Mouse (Mus musculus): ENCODE data around the gene Pik3c2b. TPM values are rescaled to one million over a fixed set of nuclear protein-coding genes. Genes with fewer than 3 reads are reported as not detected.

Gene Pik3c2b
- total and polyA plus RNA-seq, 2 experiments from 2014 or later, result 9.2 to 21.3 TPM

DNA sequence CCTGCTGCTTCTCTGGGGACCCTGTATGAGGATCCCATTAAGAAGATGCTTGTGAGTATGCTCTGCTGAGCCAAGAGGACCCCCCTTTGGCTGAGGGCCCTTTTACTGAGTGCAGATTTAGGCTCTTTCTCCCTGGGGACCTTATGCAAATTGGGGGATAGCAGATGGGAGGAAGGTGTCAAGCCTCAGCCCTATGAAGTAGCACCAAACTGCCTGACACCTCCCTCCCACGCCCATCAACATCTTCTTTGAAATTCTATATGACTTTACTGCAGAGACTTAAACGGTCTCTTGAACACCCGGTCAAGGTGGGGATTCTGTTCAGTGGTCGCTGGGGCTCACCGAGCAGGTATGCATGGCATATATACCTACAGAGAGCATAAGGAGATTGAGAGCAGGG is 7.6 kb downstream of the Pik3c2b start:
- no peak for DNase-seq (ENCODE audit: low spot score)
- H3K4me2 ChIP-seq (ENCODE audit: low read depth, low read length, poor library complexity, severe bottlenecking), result no peak overlapping the region
- H3K27ac ChIP-seq (ENCODE audit: low read depth, low read length), result no peak overlapping the region
- H3K4me3 ChIP-seq (ENCODE audit: low read depth, low read length), result no peak overlapping the region
- no peak for ATAC-seq (ENCODE audit: low FRiP score)
- TF ChIP-seq CTCF (IDR thresholded peaks at IDR 0.05), result no peak
- H3K9me3 ChIP-seq (ENCODE audit: low read length), result no peaks in the 10 kb centered on the region
- WGBS, result 70% methylated on average over 5 of the region's 5 CpGs
- peaks cover 11% of the 10 kb centered on the region; the same call in 1 of the 2 replicates for H3K4me1 ChIP-seq (ENCODE audit: insufficient read depth, low read length)
- H3K27me3 ChIP-seq (ENCODE audit: insufficient read depth, low read length), result no peaks in the 10 kb centered on the region
- no peaks in the 10 kb centered on the region for H3K36me3 ChIP-seq (ENCODE audit: insufficient read depth, low read length)
- no peak overlapping the region for H3K9ac ChIP-seq (replicated peaks; ENCODE audit: low read length, poor library complexity, severe bottlenecking)

DNA sequence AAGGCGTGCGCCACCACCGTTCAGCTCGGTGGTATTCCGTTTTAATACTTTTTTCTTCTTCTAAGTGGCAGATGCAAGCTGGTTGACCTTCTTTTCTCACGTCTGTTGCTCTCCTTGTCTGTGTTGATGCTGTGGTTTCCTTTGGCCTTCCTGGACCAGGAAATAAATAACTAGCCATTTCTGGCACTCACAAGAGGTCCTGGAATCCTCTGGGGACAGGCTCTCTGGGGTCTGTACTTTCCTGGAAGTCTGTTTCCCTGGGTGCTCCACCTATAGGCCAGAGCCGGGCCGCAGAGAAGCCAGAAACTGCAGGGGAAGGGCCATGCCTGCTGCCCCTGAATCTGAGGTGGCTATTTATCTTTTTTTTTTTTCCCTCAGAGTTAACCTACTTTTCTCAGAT is 8.9 kb downstream of the Pik3c2b start:
- Histone ChIP-seq H3K27me3 (ENCODE audit: insufficient read depth, low read length) (no peaks in the 10 kb centered on the region), H3K27ac (ENCODE audit: low read depth, low read length) (no peak overlapping the region), H3K4me3 (ENCODE audit: low read depth, low read length) (no peak overlapping the region), H3K4me1 (ENCODE audit: insufficient read depth, low read length) (peaks cover 3% of the 10 kb centered on the region; the same call in 1 of the 2 replicates), H3K9ac (replicated peaks; ENCODE audit: low read length, poor library complexity, severe bottlenecking) (no peak overlapping the region), H3K4me2 (ENCODE audit: low read depth, low read length, poor library complexity, severe bottlenecking) (no peak overlapping the region), H3K9me3 (ENCODE audit: low read length) (no peaks in the 10 kb centered on the region), H3K36me3 (ENCODE audit: insufficient read depth, low read length) (no peaks in the 10 kb centered on the region)
- 78% methylated on average over 8 of the region's 8 CpGs for WGBS
- ATAC-seq (ENCODE audit: low FRiP score) (no peak), DNase-seq (ENCODE audit: low spot score) (no peak)
- peak; percentile 15; the same call in 1 of the 2 replicates for TF ChIP-seq CTCF (IDR thresholded peaks at IDR 0.05)

DNA sequence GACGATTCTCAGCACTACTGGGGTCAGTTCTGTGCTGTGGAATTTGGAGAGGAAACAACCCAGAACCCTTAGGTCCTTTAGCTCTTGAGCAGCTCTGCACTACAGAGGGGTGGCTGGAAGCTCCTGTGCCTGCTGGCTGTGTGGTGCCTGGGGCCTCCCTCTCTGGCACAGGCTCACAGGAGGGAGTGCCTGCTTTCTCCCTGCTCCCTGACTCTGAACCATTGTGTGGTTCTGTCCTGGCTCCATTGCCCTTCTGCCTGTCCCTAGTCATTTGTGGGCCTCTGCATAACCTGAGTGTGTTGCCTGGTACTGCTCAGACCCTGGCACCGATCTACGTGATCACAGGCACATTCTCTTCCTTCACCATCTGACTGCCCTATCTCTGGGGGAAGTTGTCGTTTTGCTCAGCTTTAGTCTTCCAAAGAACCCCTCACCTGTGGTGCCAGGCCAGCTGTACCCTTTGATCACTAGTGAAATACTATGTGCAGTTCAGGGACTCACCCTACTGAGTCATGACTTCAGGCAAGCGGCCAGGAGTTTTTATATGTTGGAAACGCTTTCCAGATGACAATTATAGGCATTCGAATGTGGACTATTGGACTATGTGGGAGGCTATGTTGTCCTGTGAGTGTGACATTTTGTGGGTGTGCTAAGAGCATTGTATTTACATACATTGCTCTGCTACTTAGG is 12.0 kb downstream of the Pik3c2b start:
- no peak for TF ChIP-seq CTCF (IDR thresholded peaks at IDR 0.05)
- no peak overlapping the region for H3K4me2 ChIP-seq (ENCODE audit: low read depth, low read length, poor library complexity, severe bottlenecking)
- DNase-seq (ENCODE audit: low spot score) (no peak), ATAC-seq (ENCODE audit: low FRiP score) (no peak)
- H3K4me3 ChIP-seq (ENCODE audit: low read depth, low read length), result no peak overlapping the region
- no peaks in the 10 kb centered on the region for H3K9me3 ChIP-seq (ENCODE audit: low read length)
- WGBS, result 65% methylated on average over 7 of the region's 7 CpGs
- H3K4me1 ChIP-seq (ENCODE audit: insufficient read depth, low read length), result no peaks in the 10 kb centered on the region
- no peak overlapping the region for H3K27ac ChIP-seq (ENCODE audit: low read depth, low read length)
- no peaks in the 10 kb centered on the region for H3K36me3 ChIP-seq (ENCODE audit: insufficient read depth, low read length)
- no peak overlapping the region for H3K9ac ChIP-seq (replicated peaks; ENCODE audit: low read length, poor library complexity, severe bottlenecking)
- H3K27me3 ChIP-seq (ENCODE audit: insufficient read depth, low read length), result no peaks in the 10 kb centered on the region

DNA sequence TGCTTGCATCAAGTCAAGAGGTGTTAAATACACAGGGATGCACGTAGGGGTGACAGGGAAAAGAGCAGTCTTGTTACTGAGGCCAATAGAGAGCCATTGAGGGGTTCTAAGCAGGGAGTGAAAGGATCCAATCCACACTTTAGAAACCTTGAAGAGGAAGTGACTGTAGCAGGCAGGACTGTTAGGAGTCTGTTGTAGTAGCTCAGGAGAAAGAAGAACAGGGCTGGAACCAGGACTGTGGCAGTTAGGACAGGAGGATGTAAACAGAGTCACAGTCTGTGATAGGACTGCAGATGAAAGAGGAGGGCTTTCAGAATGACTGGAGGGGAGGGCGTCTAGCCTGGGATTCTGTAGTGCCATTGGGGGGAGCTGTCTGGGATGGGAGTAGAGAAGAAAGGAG is 14.1 kb downstream of the Pik3c2b start:
- no peak overlapping the region for H3K9ac ChIP-seq (replicated peaks; ENCODE audit: low read length, poor library complexity, severe bottlenecking)
- TF ChIP-seq CTCF (IDR thresholded peaks at IDR 0.05), result no peak
- ATAC-seq (ENCODE audit: low FRiP score), result no peak

DNA sequence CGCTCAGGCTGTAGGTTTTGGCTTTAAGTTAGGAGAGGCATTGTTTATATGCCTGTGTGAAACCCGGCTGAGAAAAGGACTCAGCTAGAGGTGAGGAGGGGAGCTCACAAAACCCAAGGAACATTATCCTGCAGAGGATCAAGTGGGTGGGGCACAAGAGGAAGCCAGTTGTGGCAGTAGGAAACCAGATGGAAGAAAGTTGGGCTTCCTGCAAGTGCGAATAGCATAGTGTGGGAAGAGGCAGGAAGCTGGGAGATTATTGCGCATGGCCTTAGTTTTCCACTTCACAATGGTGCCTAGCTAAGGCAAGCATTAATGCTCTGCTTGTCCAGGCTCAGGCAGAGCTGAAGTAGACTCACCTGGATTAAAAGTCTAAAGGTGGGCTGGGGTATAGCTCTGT is 15.2 kb downstream of the Pik3c2b start:
- ATAC-seq (ENCODE audit: low FRiP score), result no peak
- H3K9me3 ChIP-seq (ENCODE audit: low read length), result no peaks in the 10 kb centered on the region
- WGBS, result 61% methylated on average over 4 of the region's 4 CpGs
- no peak overlapping the region for H3K9ac ChIP-seq (replicated peaks; ENCODE audit: low read length, poor library complexity, severe bottlenecking)
- H3K4me2 ChIP-seq (ENCODE audit: low read depth, low read length, poor library complexity, severe bottlenecking), result no peak overlapping the region
- no peak for TF ChIP-seq CTCF (IDR thresholded peaks at IDR 0.05)
- no peaks in the 10 kb centered on the region for H3K4me1 ChIP-seq (ENCODE audit: insufficient read depth, low read length)
- no peak overlapping the region for H3K27ac ChIP-seq (ENCODE audit: low read depth, low read length)
- no peak overlapping the region for H3K4me3 ChIP-seq (ENCODE audit: low read depth, low read length)
- DNase-seq (ENCODE audit: low spot score), result no peak
- no peaks in the 10 kb centered on the region for H3K36me3 ChIP-seq (ENCODE audit: insufficient read depth, low read length)
- H3K27me3 ChIP-seq (ENCODE audit: insufficient read depth, low read length), result no peaks in the 10 kb centered on the region

More for the DNA sequence above, 14.1 kb downstream of the Pik3c2b start:
- DNase-seq (ENCODE audit: low spot score), result no peak
- 65% methylated on average over 2 of the region's 2 CpGs for WGBS
- Histone ChIP-seq H3K36me3 (ENCODE audit: insufficient read depth, low read length) (no peaks in the 10 kb centered on the region), H3K4me2 (ENCODE audit: low read depth, low read length, poor library complexity, severe bottlenecking) (no peak overlapping the region), H3K9me3 (ENCODE audit: low read length) (no peaks in the 10 kb centered on the region), H3K27me3 (ENCODE audit: insufficient read depth, low read length) (no peaks in the 10 kb centered on the region), H3K4me3 (ENCODE audit: low read depth, low read length) (no peak overlapping the region), H3K4me1 (ENCODE audit: insufficient read depth, low read length) (no peaks in the 10 kb centered on the region), H3K27ac (ENCODE audit: low read depth, low read length) (no peak overlapping the region)

DNA sequence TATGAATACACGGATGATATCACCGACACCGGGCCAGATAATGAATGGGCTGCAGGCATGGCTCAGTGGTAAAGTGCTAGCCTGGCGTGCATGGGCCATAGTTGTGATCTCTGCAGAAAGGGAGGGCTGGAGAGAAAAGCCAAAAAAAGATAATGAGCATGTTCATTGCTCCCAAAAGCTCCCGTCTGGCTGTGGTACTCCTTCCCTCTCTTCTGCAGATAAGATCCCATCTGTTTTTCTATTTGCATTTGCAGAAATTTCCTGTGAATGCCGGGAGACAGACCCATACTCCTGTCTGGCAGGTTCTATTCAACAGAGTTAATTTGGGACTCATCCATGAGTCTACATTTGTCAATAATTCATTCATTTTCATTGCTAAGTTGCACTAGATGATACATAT is 17.7 kb downstream of the Pik3c2b start:
- Histone ChIP-seq H3K27me3 (ENCODE audit: insufficient read depth, low read length) (no peaks in the 10 kb centered on the region), H3K9ac (replicated peaks; ENCODE audit: low read length, poor library complexity, severe bottlenecking) (no peak overlapping the region), H3K4me3 (ENCODE audit: low read depth, low read length) (no peak overlapping the region), H3K4me1 (ENCODE audit: insufficient read depth, low read length) (no peaks in the 10 kb centered on the region), H3K36me3 (ENCODE audit: insufficient read depth, low read length) (peaks cover 17% of the 10 kb centered on the region), H3K9me3 (ENCODE audit: low read length) (no peaks in the 10 kb centered on the region), H3K27ac (ENCODE audit: low read depth, low read length) (no peak overlapping the region), H3K4me2 (ENCODE audit: low read depth, low read length, poor library complexity, severe bottlenecking) (no peak overlapping the region)
- 94% methylated on average over 6 of the region's 6 CpGs for WGBS
- DNase-seq (ENCODE audit: low spot score) (no peak), ATAC-seq (ENCODE audit: low FRiP score) (no peak)
- no peak for TF ChIP-seq CTCF (IDR thresholded peaks at IDR 0.05)

Measured in midbrain, postnatal 0 days (tissue).